Mouse (Mus musculus): ENCODE results near the gene Casp9.

DNA sequence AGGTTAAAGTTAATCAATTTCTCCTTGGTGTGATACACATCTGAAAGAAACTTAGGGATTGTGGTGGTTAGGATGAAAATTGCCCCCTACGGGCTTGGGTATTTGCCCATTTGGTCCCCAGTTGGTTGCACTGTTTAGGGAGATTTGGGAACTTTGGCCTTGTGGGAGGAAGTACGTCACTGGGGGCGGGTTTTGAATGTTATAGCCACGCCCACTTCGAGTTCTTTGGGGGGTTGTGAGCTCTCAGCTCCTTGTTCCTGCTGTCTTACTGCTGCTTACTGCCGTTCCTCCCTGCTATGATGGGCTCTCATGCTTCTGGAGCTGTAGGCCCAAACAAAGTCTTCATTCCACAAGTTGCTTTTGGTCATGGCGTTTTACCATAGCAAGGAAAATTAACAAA lies 37.9 kb downstream of the Casp9 start:
- TF ChIP-seq CHD2 (IDR thresholded peaks at IDR 0.05; ENCODE audit: low read depth, low read length) (no peak), ZNF384 (IDR thresholded peaks at IDR 0.05; ENCODE audit: low read depth, low read length) (no peak), HCFC1 (IDR thresholded peaks at IDR 0.05; ENCODE audit: borderline replicate concordance, insufficient read depth, low read length) (no peak), ZC3H11A (IDR thresholded peaks at IDR 0.05; ENCODE audit: borderline replicate concordance, low read depth, low read length) (no peak), MAFK (IDR thresholded peaks at IDR 0.05; ENCODE audit: insufficient read depth, low read depth, low read length) (no peak)
